Mouse (Mus musculus): ENCODE results near the gene Zfyve9. TPM values are rescaled to one million over a fixed set of nuclear protein-coding genes. Genes with fewer than 3 reads are reported as not detected.
"Not testable (repeated sequence)": the region's sequence is repeated elsewhere in the genome, so short reads cannot be mapped to it uniquely, and the experiment has no call there.

The Zfyve9 gene
- total RNA-seq, 2 experiments from 2014 or later: 58.2 to 61.6 TPM

- DNase-seq (ENCODE audit: low spot score): no peak
Observed at GRCm38 (mm10) chr4:108724102-108724501, 56.5 kb downstream of the Zfyve9 start.

- DNase-seq (ENCODE audit: low spot score): no peak
Observed at GRCm38 (mm10) chr4:108721245-108721784, 59.3 kb downstream of the Zfyve9 start.

- no peak for DNase-seq (ENCODE audit: low spot score)
Observed at GRCm38 (mm10) chr4:108719349-108719748, 61.2 kb downstream of the Zfyve9 start, which contains the start of gene 3110021N24Rik. 3110021N24Rik (plus strand) TSS chr4:108719649.

GRCm38 (mm10) chr4:108708209-108708608 lies 72.4 kb downstream of the Zfyve9 start:
- no peak for DNase-seq (ENCODE audit: low spot score)

GRCm38 (mm10) chr4:108696934-108697333 lies 83.7 kb downstream of the Zfyve9 start:
- DNase-seq (ENCODE audit: low spot score): peak; percentile 32

- no peak for DNase-seq (ENCODE audit: low spot score)
Observed at GRCm38 (mm10) chr4:108691469-108691868, 89.1 kb downstream of the Zfyve9 start.

GRCm38 (mm10) chr4:108690479-108690878 lies 90.1 kb downstream of the Zfyve9 start:
- DNase-seq (ENCODE audit: low spot score): no peak

GRCm38 (mm10) chr4:108687098-108687497 lies 93.5 kb downstream of the Zfyve9 start:
- DNase-seq (ENCODE audit: low spot score): not testable (repeated sequence)

GRCm38 (mm10) chr4:108686156-108686555 lies 94.4 kb downstream of the Zfyve9 start:
- no peak for DNase-seq (ENCODE audit: low spot score)

- DNase-seq (ENCODE audit: low spot score): peak; percentile 8
Observed at GRCm38 (mm10) chr4:108664407-108664806, 116.2 kb downstream of the Zfyve9 start.

GRCm38 (mm10) chr4:108638752-108639151 lies 141.8 kb downstream of the Zfyve9 start:
- no peak for DNase-seq (ENCODE audit: low spot score)

GRCm38 (mm10) chr4:108637721-108638120 lies 142.9 kb downstream of the Zfyve9 start:
- DNase-seq (ENCODE audit: low spot score): no peak

GRCm38 (mm10) chr4:108635101-108635500 lies 145.5 kb downstream of the Zfyve9 start:
- no peak for DNase-seq (ENCODE audit: low spot score)

GRCm38 (mm10) chr4:108634696-108635095 lies 145.9 kb downstream of the Zfyve9 start:
- no peak for DNase-seq (ENCODE audit: low spot score)

GRCm38 (mm10) chr4:108633703-108634102 lies 146.9 kb downstream of the Zfyve9 start:
- DNase-seq (ENCODE audit: low spot score): no peak

- DNase-seq (ENCODE audit: low spot score): no peak
Observed at GRCm38 (mm10) chr4:108631616-108632015, 149.0 kb downstream of the Zfyve9 start.

GRCm38 (mm10) chr4:108630096-108630495 lies 150.5 kb downstream of the Zfyve9 start:
- DNase-seq (ENCODE audit: low spot score): no peak

GRCm38 (mm10) chr4:108629363-108629880 lies 151.2 kb downstream of the Zfyve9 start:
- DNase-seq (ENCODE audit: low spot score): peak; percentile 17

- DNase-seq (ENCODE audit: low spot score): no peak
Observed at GRCm38 (mm10) chr4:108627066-108627465, 153.5 kb downstream of the Zfyve9 start.

GRCm38 (mm10) chr4:108621504-108621903 lies 159.1 kb downstream of the Zfyve9 start:
- DNase-seq (ENCODE audit: low spot score): no peak

GRCm38 (mm10) chr4:108620536-108620935 lies 160.1 kb downstream of the Zfyve9 start:
- DNase-seq (ENCODE audit: low spot score): no peak

GRCm38 (mm10) chr4:108619587-108620341 lies 160.8 kb downstream of the Zfyve9 start, which contains the start of gene Cc2d1b:
Cc2d1b (plus strand) TSS chr4:108619940.
- DNase-seq (ENCODE audit: low spot score): peak; percentile 86

- DNase-seq (ENCODE audit: low spot score): no peak
Observed at GRCm38 (mm10) chr4:108619165-108619564, 161.4 kb downstream of the Zfyve9 start.
